Mouse (Mus musculus): ENCODE measurements around the gene Zfand4.
"Not testable (repeated sequence)": the region's sequence is repeated elsewhere in the genome, so short reads cannot be mapped to it uniquely, and the experiment has no call there.

Zfand4 gene

DNA sequence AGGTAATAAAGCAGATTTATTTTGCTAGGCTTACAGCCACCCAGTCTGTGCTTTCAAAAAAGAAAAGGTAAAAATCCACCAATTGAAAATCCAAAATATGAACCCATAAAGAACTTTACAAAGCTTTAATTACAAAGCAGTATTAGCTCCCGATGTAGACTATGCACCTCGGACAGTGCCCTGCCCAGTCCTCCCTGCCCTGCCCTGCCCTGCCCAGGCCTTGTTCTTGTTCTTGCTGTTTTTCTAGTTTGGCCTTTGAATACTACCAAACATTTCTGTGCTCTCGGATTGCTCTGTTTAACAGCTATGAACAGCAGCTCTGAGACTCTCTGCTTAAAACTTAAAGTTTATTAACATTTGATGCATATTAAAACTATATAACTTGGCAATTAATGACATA is 62.6 kb downstream of the Zfand4 start:
- DNase-seq, result no peak

- no peak for DNase-seq
Observed at GRCm38 (mm10) chr6:116331396-116331795, 67.4 kb downstream of the Zfand4 start.

GRCm38 (mm10) chr6:116337466-116337834 is 73.4 kb downstream of the Zfand4 start:
- DNase-seq, result no peak

- peak; percentile 89 for DNase-seq
Observed at GRCm38 (mm10) chr6:116337835-116338501, 73.9 kb downstream of the Zfand4 start, which contains the start of gene March8. TSS of gene March8 (plus strand) at chr6:116338024.

DNA sequence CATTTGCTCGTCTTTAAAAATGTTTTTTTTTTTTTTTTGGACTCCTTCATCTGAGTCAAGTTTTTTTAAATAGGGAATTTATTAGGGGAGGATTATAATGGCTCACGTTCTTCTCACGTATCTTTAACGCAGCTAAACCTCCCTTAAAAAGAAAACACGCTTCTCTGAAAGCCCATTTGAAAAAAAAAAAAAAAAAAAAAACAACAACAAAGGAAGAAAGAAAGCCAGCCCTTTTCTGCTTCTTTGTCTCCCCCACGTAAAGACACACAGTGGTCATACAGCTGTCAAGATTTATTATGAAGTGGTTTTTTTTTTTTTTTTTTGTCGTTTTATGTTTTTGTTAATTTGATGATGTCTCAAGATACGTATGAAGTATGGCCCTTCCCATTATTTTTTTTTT is 74.5 kb downstream of the Zfand4 start:
- no peak for DNase-seq

- no peak for DNase-seq
Observed at GRCm38 (mm10) chr6:116339088-116339487, 75.1 kb downstream of the Zfand4 start.

DNA sequence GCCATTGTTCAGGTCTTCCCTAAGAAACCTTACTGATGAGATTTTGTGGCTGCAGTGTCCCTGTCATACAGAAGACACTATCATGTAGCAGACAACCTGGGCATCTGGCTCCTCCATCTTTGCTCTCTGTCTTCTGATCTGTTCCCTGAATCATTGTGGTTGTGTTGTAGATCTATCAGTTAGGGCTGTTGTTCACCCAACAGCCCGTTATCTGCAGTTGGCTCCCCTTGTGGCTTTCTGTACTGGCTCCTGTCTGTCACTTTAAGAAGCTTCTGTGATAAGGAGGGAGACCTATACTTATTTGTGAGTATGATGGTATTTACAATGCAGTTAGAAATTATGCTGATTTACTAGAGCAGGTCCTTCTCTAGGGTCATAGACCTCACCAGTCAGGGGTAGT is 76.5 kb downstream of the Zfand4 start:
- DNase-seq, result no peak

DNA sequence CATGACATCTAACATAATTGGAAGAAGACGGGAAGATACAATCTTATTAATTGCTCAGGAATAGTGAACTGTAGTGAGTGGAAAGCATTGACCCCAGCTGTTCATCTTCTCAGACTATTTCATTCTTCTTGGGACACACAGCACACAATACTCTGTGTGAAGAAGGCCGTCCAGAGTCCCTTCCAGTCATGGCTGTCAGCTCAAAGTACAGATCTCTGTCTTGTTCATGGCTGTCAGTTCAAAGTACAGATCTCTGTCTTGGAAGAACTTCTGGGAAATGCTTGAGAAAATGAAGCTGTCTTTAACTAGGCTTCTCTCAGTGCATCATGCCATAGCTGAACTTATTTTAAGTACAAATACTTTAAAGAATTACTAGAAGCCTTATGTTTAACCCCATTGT is 83.9 kb downstream of the Zfand4 start:
- no peak for DNase-seq

GRCm38 (mm10) chr6:116349997-116350396 is 86.0 kb downstream of the Zfand4 start:
- no peak for DNase-seq

- DNase-seq, result no peak
Observed at GRCm38 (mm10) chr6:116350643-116351042, 86.6 kb downstream of the Zfand4 start.

- DNase-seq, result no peak
Observed at GRCm38 (mm10) chr6:116351534-116351933, 87.5 kb downstream of the Zfand4 start.

- DNase-seq, result no peak
Observed at GRCm38 (mm10) chr6:116353428-116353827, 89.4 kb downstream of the Zfand4 start.

GRCm38 (mm10) chr6:116356311-116356947 is 92.4 kb downstream of the Zfand4 start:
- DNase-seq, result not testable (repeated sequence)

DNA sequence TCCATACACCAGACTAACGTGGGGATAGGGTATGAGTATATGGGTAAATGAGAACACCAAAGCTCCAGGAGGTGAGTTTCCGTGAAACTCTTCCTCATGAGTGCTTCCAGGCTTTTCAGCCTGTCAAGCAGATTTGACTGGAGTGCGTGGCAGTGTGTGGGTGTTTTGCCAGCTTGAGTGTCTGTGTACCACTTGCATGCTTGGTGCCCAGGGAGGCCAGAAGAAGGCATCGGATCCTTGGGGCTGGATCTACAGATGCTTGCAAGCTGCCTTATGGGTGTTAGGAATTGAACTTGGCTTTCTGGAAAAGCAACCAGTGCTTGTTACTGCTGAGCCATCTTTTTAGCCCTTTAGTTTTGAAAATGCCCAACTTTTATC is 92.9 kb downstream of the Zfand4 start:
- DNase-seq, result no peak

- no peak for DNase-seq
Observed at GRCm38 (mm10) chr6:116358056-116358455, 94.0 kb downstream of the Zfand4 start.

DNA sequence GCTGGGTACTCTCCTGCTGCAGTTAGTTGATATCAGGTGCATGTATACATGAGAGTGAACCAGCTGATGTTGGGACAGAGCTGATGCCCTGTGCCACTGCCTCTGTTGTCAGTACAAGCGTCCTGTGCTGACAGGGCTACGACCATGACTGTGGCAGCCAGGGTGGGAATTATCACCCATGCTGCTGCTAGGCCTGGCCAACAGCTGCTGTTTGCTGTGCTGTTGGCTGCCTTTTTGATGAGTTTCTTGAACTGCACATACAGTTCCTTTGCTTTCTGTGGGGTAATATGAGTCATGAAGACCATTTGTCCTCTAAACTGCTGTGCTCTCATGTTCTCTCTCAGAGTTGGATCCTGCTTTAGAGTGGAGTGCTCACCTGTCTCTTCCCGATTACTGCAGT is 95.2 kb downstream of the Zfand4 start:
- DNase-seq, result no peak

- DNase-seq, result no peak
Observed at GRCm38 (mm10) chr6:116361463-116361862, 97.4 kb downstream of the Zfand4 start.

DNA sequence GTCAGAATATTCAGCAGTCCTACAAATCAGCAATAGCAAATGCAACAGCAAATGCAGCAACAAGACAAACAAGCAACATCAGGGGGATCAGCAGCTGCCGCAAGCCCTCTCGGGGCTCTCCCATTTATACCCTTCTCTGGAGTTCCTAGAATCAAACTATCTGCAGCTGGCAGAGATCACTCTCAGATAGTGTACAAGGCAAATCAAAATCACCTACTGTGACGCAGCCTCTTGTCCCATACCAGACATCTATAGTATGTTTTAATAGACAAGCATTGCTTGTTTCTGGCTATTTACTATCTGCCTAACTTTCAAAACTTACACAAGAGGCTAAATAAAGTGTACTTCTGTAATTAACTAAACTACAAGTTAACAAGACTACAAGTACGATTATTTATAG is 98.0 kb downstream of the Zfand4 start:
- DNase-seq, result no peak

DNA sequence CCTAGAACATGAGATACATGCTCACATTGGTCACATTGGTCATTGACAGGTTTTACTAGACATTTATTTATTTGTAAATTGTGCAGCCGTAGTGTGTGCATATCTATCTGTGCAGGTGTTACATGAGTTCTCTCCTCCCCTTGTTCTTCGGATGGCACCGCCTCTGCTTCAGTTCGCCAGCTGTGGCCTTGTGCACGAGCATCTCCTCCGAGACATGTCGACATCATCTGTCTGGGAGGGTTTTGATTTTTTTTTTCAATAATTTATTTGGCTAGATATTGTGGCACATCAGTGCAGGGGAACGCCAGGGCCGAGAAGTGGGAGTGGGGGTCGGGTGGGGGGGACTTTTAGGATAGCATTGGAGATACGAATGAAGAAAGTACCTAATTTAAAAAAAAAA is 103.9 kb downstream of the Zfand4 start:
- DNase-seq, result no peak

GRCm38 (mm10) chr6:116369811-116370210 is 105.8 kb downstream of the Zfand4 start:
- DNase-seq, result no peak

DNA sequence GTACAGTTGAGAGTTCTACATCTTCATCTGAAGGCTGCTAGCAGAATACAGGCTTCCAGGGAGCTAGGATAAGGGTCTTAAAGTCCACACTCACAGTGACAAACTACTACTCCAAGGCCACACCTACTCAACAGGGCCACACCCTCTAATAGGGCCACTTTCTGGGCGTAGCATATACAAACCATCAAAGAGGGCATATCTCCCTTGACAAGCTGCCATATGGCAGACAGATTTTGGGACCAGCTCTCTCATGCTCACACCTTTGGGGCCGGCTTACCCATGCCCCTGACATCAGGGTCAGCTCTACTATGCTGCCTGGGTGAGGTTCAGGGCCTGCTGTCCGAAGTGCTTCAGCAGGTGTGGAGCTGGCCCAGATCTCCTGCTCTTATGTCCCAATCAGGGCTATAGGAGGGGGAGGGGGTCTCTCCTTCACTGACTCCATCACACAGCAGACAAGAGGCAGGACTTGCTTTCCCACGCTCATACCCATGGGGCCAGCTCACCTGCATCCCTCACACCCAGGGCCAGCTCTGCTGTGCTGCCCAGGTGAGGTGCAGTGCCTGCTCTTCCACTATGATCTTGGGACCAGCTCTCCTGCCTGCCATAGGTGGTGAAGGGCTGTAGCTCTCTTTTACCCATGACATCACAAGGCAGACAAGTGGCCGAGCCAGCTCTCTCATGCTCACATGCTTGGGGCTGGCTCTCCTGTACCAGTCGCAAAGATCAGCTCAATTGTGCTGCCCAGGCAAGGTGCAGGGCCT is 106.4 kb downstream of the Zfand4 start:
- DNase-seq, result no peak

DNA sequence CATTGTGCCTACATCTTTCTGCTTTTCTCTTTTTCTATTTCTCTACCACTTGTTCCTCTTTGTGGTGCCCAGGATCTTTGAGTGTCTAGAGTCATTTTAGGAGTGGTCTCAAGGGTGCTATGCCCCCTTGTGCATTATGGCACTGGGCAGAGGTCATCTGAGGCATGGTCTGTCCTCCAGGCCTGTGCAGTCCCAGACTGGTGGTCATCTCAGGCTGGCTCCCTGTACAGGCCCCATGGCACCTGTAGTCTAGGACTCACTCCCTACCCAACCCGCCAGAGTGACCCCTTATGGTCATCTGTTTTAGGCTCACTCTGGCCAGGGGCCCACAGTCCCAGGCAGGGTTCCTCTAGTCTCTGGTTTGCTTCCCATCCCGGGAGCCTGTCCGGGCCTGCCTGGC is 107.5 kb downstream of the Zfand4 start:
- no peak for DNase-seq

GRCm38 (mm10) chr6:116374136-116374535 is 110.1 kb downstream of the Zfand4 start:
- no peak for DNase-seq

GRCm38 (mm10) chr6:116374618-116375017 is 110.6 kb downstream of the Zfand4 start:
- DNase-seq, result no peak

Data from cerebellum, adult 11 months (tissue).